Mouse (Mus musculus) right cerebral cortex, postnatal 4 days (tissue): Measurements from ENCODE around the gene Npw.
A peak's percentile ranks its signal among the peaks of the same experiment; 100 is the strongest.

ENCODE experiments used
- DNase-seq: peaks from one replicate; pipeline ENCODE4 v3.0.0-alpha.2; 2022

The Npw gene

DNA sequence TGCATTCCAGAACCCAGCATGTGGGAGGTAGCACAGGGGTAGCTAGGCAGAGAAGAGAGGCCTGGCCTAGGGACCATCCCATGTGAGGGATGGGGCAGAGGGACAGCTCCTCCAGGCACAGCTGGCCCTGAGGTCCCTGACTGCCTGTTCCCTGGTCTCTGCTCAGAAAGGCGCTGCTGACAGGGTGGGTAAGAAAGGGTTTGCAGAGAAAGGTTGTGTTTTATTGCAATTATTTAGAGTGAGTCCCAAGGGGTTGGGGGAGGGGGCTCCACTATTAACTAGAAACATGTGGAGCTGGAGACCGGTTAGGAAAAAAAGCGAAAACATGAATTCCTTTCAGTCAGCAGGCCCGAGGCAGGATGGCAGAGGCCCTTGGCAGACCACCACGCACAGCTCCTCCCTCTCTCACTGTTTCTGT lies 18.7 kb downstream of the Npw start:
- DNase-seq, result no peak

GRCm38 (mm10) chr17:24638840-24639239 lies 19.4 kb downstream of the Npw start:
- no peak for DNase-seq

- no peak for DNase-seq
These were observed 20.0 kb downstream of the Npw start for GRCm38 (mm10) chr17:24638214-24638613.

- DNase-seq, result no peak
These were observed 21.3 kb downstream of the Npw start for GRCm38 (mm10) chr17:24636781-24637481.

DNA sequence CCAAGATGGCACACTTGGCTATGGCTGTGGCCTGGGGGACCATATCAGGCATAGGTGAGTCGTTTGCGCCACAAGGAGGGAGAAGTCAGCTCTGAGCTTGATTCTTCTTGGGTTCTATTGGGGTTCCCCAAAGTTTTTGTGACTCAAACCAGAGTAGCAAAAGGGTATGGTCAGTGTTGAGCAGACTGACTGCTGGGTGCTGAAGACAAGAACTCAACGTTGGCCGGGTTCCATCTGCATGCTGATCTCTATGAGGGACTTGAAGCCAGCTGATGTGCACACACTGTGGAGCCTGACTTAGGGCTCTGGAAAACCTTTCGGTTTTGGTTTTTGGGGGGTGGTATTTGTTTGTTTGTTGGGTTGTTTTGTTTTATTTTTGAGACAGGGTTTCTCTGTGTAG lies 22.6 kb downstream of the Npw start:
- DNase-seq, result no peak

- no peak for DNase-seq
These were observed 23.2 kb downstream of the Npw start for GRCm38 (mm10) chr17:24635024-24635423.

DNA sequence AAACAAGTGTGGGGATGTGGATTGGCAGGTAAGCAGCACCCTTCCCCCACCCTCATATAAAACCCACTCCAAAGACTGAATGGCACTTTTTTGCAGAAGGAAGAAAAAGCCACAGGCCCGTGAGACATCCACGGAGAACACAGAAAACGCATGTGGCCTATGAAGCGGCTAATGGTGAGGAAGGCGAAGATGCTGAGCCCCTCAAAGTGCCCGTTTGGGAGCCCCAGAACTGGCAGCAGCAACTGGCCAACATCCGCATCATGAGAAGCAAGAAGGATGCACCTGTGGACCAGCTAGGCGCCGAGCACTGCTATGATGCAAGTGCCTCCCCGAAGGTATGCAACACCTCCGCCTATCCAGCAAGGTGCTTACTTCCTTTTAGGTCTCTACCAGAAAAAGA lies 24.4 kb downstream of the Npw start:
- no peak for DNase-seq

GRCm38 (mm10) chr17:24632813-24633449 lies 25.3 kb downstream of the Npw start:
- DNase-seq, result no peak

GRCm38 (mm10) chr17:24632167-24632812 lies 26.0 kb downstream of the Npw start, which contains the start of the genes Tsc2 and Nthl1:
TSS of gene Tsc2 (minus strand) at chr17:24632630.
TSS of gene Nthl1 (plus strand) at chr17:24632680.
- peak; percentile 82 for DNase-seq

GRCm38 (mm10) chr17:24630072-24630471 lies 28.2 kb downstream of the Npw start:
- no peak for DNase-seq

DNA sequence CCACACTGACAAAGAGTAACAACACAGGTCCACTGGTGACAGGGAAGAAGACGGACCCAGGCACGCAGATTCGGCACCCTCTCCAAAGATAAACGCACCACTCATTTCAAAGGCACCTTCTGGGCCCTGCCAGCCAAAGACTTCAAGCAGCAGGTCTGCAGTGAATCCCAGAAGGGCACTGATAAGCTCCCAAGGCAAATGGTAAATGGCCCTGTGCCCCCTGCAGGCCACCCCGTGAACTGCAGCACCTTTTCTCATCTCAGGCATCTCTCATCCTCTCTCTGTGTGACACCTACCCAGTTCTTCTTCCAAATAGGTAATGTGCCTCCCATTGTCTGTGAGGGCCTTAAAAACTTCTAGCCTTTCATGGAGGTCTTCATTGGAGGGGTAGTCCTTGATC lies 29.6 kb downstream of the Npw start:
- DNase-seq, result peak; percentile 64

- DNase-seq, result no peak
These were observed 32.8 kb downstream of the Npw start for GRCm38 (mm10) chr17:24625472-24625871.

GRCm38 (mm10) chr17:24617561-24618194 lies 40.6 kb downstream of the Npw start:
- DNase-seq, result no peak

- DNase-seq, result no peak
These were observed 47.5 kb downstream of the Npw start for GRCm38 (mm10) chr17:24610711-24611110.

GRCm38 (mm10) chr17:24608874-24609273 lies 49.4 kb downstream of the Npw start:
- no peak for DNase-seq

GRCm38 (mm10) chr17:24608370-24608769 lies 49.9 kb downstream of the Npw start:
- DNase-seq, result no peak
